Mouse (Mus musculus) fibroblast of lung, adult 2 months (primary cell): Measurements from ENCODE around the gene Akap5.

Experiments
- DNase-seq: peaks from one replicate; pipeline ENCODE4 v3.0.0-alpha.2; 2011; ENCODE audit warnings: low read depth

Gene Akap5

GRCm38 (mm10) chr12:76369206-76369977 is 44.7 kb downstream of the Akap5 start, which contains the start of gene Zbtb25:
Zbtb25 (minus strand) TSS chr12:76369602.
- DNase-seq = no peak

- DNase-seq = no peak
Measured at GRCm38 (mm10) chr12:76369978-76370830, 45.5 kb downstream of the Akap5 start, which contains the start of gene Zbtb1. Zbtb1 (plus strand) TSS chr12:76370266.

- DNase-seq = no peak
Measured at GRCm38 (mm10) chr12:76370831-76371571, 46.3 kb downstream of the Akap5 start.

- no peak for DNase-seq
Measured at GRCm38 (mm10) chr12:76372046-76372445, 47.4 kb downstream of the Akap5 start.

GRCm38 (mm10) chr12:76372881-76373818 is 48.5 kb downstream of the Akap5 start:
- DNase-seq = no peak

GRCm38 (mm10) chr12:76373991-76374390 is 49.3 kb downstream of the Akap5 start:
- no peak for DNase-seq

- DNase-seq = no peak
Measured at GRCm38 (mm10) chr12:76374911-76375310, 50.2 kb downstream of the Akap5 start.

- no peak for DNase-seq
Measured at GRCm38 (mm10) chr12:76375506-76375905, 50.8 kb downstream of the Akap5 start.

GRCm38 (mm10) chr12:76376649-76377048 is 52.0 kb downstream of the Akap5 start:
- DNase-seq = no peak

GRCm38 (mm10) chr12:76377059-76377458 is 52.4 kb downstream of the Akap5 start:
- no peak for DNase-seq

GRCm38 (mm10) chr12:76377726-76378125 is 53.0 kb downstream of the Akap5 start:
- DNase-seq = no peak

GRCm38 (mm10) chr12:76378556-76378955 is 53.9 kb downstream of the Akap5 start:
- no peak for DNase-seq

GRCm38 (mm10) chr12:76380151-76380550 is 55.5 kb downstream of the Akap5 start:
- no peak for DNase-seq
